Mouse (Mus musculus) testis, adult 2 months (tissue): ENCODE data around the gene Rab11fip3.

Experiments used
- CTCF ChIP-seq: fragments of 200-500 bp; IDR thresholded peaks from 2 replicates; pipeline ENCODE4 v1.5.1; 2012; ENCODE audit warnings: low read depth, mild to moderate bottlenecking, inconsistent platforms, low read length, moderate library complexity; ENCODE audit not compliant: control insufficient read depth, insufficient read depth, insufficient replicate concordance
- POLR2A ChIP-seq: fragments of 200-500 bp; IDR thresholded peaks from 2 replicates; pipeline ENCODE4 v1.6.1; 2012; ENCODE audit warnings: low read depth, mild to moderate bottlenecking, inconsistent platforms, low read length, moderate library complexity; ENCODE audit not compliant: control insufficient read depth

- TF ChIP-seq CTCF (no peak), POLR2A (no peak)
Observed at GRCm38 (mm10) chr17:26075246-26075645, 5.9 kb upstream of the Rab11fip3 start.
